Mouse (Mus musculus) liver, embryonic 14 days (tissue): ENCODE results near the gene Olfr935. TPM values are rescaled to one million over a fixed set of nuclear protein-coding genes. Genes with fewer than 3 reads are reported as not detected.

Experiments used
- polyA plus RNA-seq: library from polyadenylated mRNA; depleted of rRNA; stranded (reverse); fragments of >200 nt; gene quantifications from 2 replicates; pipeline ENCODE4 v1.2.3, GENCODE M21; 2012; rRNA removed

Olfr935 gene
- not detected in 2 replicates for polyA plus RNA-seq

GRCm38 (mm10) chr9:38999583-38999982, at the start of gene Olfr935:
Gene Olfr935, minus strand, starts transcription at chr9:38999683.

GRCm38 (mm10) chr9:39023277-39023676, 23.8 kb upstream of the Olfr935 start, which contains the start of gene Olfr146:
Gene Olfr146, minus strand, starts transcription at chr9:39023377.

GRCm38 (mm10) chr9:38988215-38988614, 11.3 kb downstream of the Olfr935 start, which contains the start of gene Olfr934:
Gene Olfr934, minus strand, starts transcription at chr9:38988315.

GRCm38 (mm10) chr9:38972013-38972412, 27.5 kb downstream of the Olfr935 start, which contains the start of gene Olfr933:
Gene Olfr933, plus strand, starts transcription at chr9:38972313.

Other genes with a start within 250 kb of the Olfr935 start
- gene Olfr920, start 247.4 kb downstream of the Olfr935 start, polyA plus RNA-seq: 0.03 and 0.05 TPM in 2 replicates
- not detected in 2 replicates for gene Olfr921, start 226.6 kb downstream of the Olfr935 start, polyA plus RNA-seq
- not detected in 2 replicates for gene Olfr922, start 185.1 kb downstream of the Olfr935 start, polyA plus RNA-seq
- not detected in 2 replicates for gene Olfr923, start 173.1 kb downstream of the Olfr935 start, polyA plus RNA-seq
- not detected in 2 replicates for gene Olfr924, start 155.2 kb downstream of the Olfr935 start, polyA plus RNA-seq
- gene Olfr26, start 144.6 kb downstream of the Olfr935 start, polyA plus RNA-seq: not detected in 2 replicates
- not detected in 2 replicates for gene Olfr926, start 122.6 kb downstream of the Olfr935 start, polyA plus RNA-seq
- not detected in 2 replicates for gene Olfr930, start 69.9 kb downstream of the Olfr935 start, polyA plus RNA-seq
- not detected in 2 replicates for gene Olfr933, start 27.4 kb downstream of the Olfr935 start, polyA plus RNA-seq
- not detected in 2 replicates for gene Olfr934, start 11.4 kb downstream of the Olfr935 start, polyA plus RNA-seq
- gene Olfr146, start 23.7 kb upstream of the Olfr935 start, polyA plus RNA-seq: not detected in 2 replicates
- gene Olfr937, start 65.3 kb upstream of the Olfr935 start, polyA plus RNA-seq: not detected in 2 replicates
- gene Olfr938, start 79.2 kb upstream of the Olfr935 start, polyA plus RNA-seq: not detected in 2 replicates
- gene Olfr27, start 128.4 kb upstream of the Olfr935 start, polyA plus RNA-seq: not detected in 2 replicates
- gene Olfr943, start 166.6 kb upstream of the Olfr935 start, polyA plus RNA-seq: not detected in 2 replicates
- not detected in 2 replicates for gene Olfr944, start 202.2 kb upstream of the Olfr935 start, polyA plus RNA-seq